Mouse (Mus musculus) stomach, embryonic 14.5 days (tissue): ENCODE data around the gene Srf. TPM values are rescaled to one million over a fixed set of nuclear protein-coding genes. Genes with fewer than 3 reads are reported as not detected.
"Not testable (repeated sequence)": the region's sequence is repeated elsewhere in the genome, so short reads cannot be mapped to it uniquely, and the experiment has no call there.

Experiments
- ATAC-seq: fragments of 200-750 bp; cut with Nextera tagmentation; 2 replicates; pipeline ENCODE4 v1.8.0; 2017; ENCODE audit warnings: low read depth, moderate TSS enrichment; ENCODE audit not compliant: insufficient number of reproducible peaks, insufficient read depth, low FRiP score
- H3K27ac ChIP-seq: fragments of 300-500 bp; sonication (generic); 2 replicates; pipeline ENCODE4 v1.5.1; 2014; ENCODE audit warnings: mild to moderate bottlenecking, low read length, moderate library complexity, mixed read lengths
- H3K27me3 ChIP-seq: fragments of 300-500 bp; sonication (generic); 2 replicates; pipeline ENCODE4 v1.6.1; 2014; ENCODE audit warnings: low read length, control low read depth, mixed read lengths; ENCODE audit not compliant: control insufficient read depth, insufficient read depth
- H3K36me3 ChIP-seq: fragments of 300-500 bp; sonication (generic); 2 replicates; pipeline ENCODE4 v1.6.1; 2014; ENCODE audit warnings: mild to moderate bottlenecking, control low read depth, low read length, moderate library complexity, mixed read lengths; ENCODE audit not compliant: control insufficient read depth, insufficient read depth
- H3K4me1 ChIP-seq: fragments of 300-500 bp; sonication (generic); 2 replicates; pipeline ENCODE4 v1.6.1; 2014; ENCODE audit warnings: low read length, control low read depth, mixed read lengths; ENCODE audit not compliant: control insufficient read depth, insufficient read depth
- H3K4me2 ChIP-seq: fragments of 300-500 bp; sonication (generic); replicated peaks from 2 replicates; pipeline ENCODE4 v1.6.1; 2014; ENCODE audit warnings: low read depth, low read length, control low read depth
- H3K4me3 ChIP-seq: fragments of 300-500 bp; sonication (generic); 2 replicates; pipeline ENCODE4 v1.5.1; 2014; ENCODE audit warnings: low read depth, low read length, control low read depth
- H3K9ac ChIP-seq: fragments of 300-500 bp; sonication (generic); replicated peaks from 2 replicates; pipeline ENCODE4 v1.6.1; 2014; ENCODE audit warnings: low read depth, mild to moderate bottlenecking, control low read depth, low read length, moderate library complexity, mixed read lengths
- H3K9me3 ChIP-seq: fragments of 300-500 bp; sonication (generic); 2 replicates; pipeline ENCODE4 v1.6.1; 2016; ENCODE audit warnings: low read depth, low read length, control low read depth; ENCODE audit not compliant: control insufficient read depth
- WGBS: fragments of 180-500 bp; shearing (Covaris S2); extraction: QIAGEN DNeasy Blood & Tissue Kit; methylation state at CpG from one replicate; pipeline ENCODE4 v1.1.7; 2014; 5-methylcytosine and 5-hydroxymethylcytosine counted together
- polyA plus RNA-seq: library from polyadenylated mRNA; unstranded; fragments of >200 nt; fragmentation: Nextera tagmentation; extraction: Ambion mirVana; gene quantifications from 2 replicates; pipeline ENCODE4 v1.2.1, GENCODE M21; 2014

Gene Srf
- polyA plus RNA-seq, 1 experiment from 2014 or later = 15.7 TPM

- no peak overlapping the region for H3K4me2 ChIP-seq
- no peak overlapping the region for H3K9ac ChIP-seq
- no peaks in the 10 kb centered on the region for H3K4me1 ChIP-seq
- H3K36me3 ChIP-seq = peaks cover 83% of the 10 kb centered on the region
- no peak for ATAC-seq
- H3K27ac ChIP-seq = no peak overlapping the region
- H3K27me3 ChIP-seq = no peaks in the 10 kb centered on the region
- H3K4me3 ChIP-seq = no peak overlapping the region
- no peaks in the 10 kb centered on the region for H3K9me3 ChIP-seq
- 62% methylated on average over 5 of the region's 5 CpGs for WGBS
Measured at GRCm38 (mm10) chr17:46578650-46579049, 22.7 kb upstream of the Srf start.

GRCm38 (mm10) chr17:46576070-46576469 lies 20.1 kb upstream of the Srf start:
- WGBS = 84% methylated on average over 13 of the region's 13 CpGs
- H3K36me3 ChIP-seq = peaks cover 85% of the 10 kb centered on the region
- no peaks in the 10 kb centered on the region for H3K27me3 ChIP-seq

GRCm38 (mm10) chr17:46574535-46574934 lies 18.6 kb upstream of the Srf start:
- no peaks in the 10 kb centered on the region for H3K9me3 ChIP-seq
- no peak overlapping the region for H3K4me3 ChIP-seq
- H3K4me2 ChIP-seq = no peak overlapping the region
- no peak overlapping the region for H3K9ac ChIP-seq
- H3K36me3 ChIP-seq = peaks cover 87% of the 10 kb centered on the region
- H3K4me1 ChIP-seq = no peaks in the 10 kb centered on the region
- no peak overlapping the region for H3K27ac ChIP-seq
- H3K27me3 ChIP-seq = no peaks in the 10 kb centered on the region
- ATAC-seq = no peak
- WGBS = 88% methylated on average over 7 of the region's 7 CpGs

More at GRCm38 (mm10) chr17:46576070-46576469, 20.1 kb upstream of the Srf start:
- Histone ChIP-seq H3K4me2 (no peak overlapping the region), H3K27ac (no peak overlapping the region), H3K4me1 (no peaks in the 10 kb centered on the region), H3K9me3 (no peaks in the 10 kb centered on the region), H3K4me3 (no peak overlapping the region), H3K9ac (0 out of 2 replicates have a peak overlapping the region, but pooled peaks have one; percentile 1)
- ATAC-seq = no peak

- ATAC-seq = no peak
- Histone ChIP-seq H3K36me3 (peaks cover 80% of the 10 kb centered on the region), H3K4me1 (no peaks in the 10 kb centered on the region), H3K27ac (0 out of 2 replicates have a peak overlapping the region, but pooled peaks have one; percentile 44), H3K27me3 (no peaks in the 10 kb centered on the region), H3K4me3 (no peak overlapping the region), H3K9ac (no peak overlapping the region), H3K4me2 (no peak overlapping the region), H3K9me3 (no peaks in the 10 kb centered on the region)
- 88% methylated on average over 11 of the region's 11 CpGs for WGBS
Measured at GRCm38 (mm10) chr17:46571005-46571404, 15.0 kb upstream of the Srf start.

GRCm38 (mm10) chr17:46559146-46559545 lies 3.2 kb upstream of the Srf start:
- peaks cover 4% of the 10 kb centered on the region; the same call in 1 of the 2 replicates for H3K4me1 ChIP-seq
- no peak overlapping the region for H3K27ac ChIP-seq
- peaks cover 10% of the 10 kb centered on the region for H3K36me3 ChIP-seq
- no peaks in the 10 kb centered on the region for H3K9me3 ChIP-seq
- no peaks in the 10 kb centered on the region for H3K27me3 ChIP-seq
- 92% methylated on average over 6 of the region's 6 CpGs for WGBS
- no peak for ATAC-seq
- H3K9ac ChIP-seq = no peak overlapping the region
- H3K4me2 ChIP-seq = no peak overlapping the region
- H3K4me3 ChIP-seq = no peak overlapping the region

GRCm38 (mm10) chr17:46558151-46558550 lies 2.2 kb upstream of the Srf start:
- no peak overlapping the region for H3K27ac ChIP-seq

GRCm38 (mm10) chr17:46557321-46557720 lies 1.3 kb upstream of the Srf start:
- peak overlapping the region; percentile 67 for H3K4me2 ChIP-seq
- H3K36me3 ChIP-seq, H3K9ac ChIP-seq, H3K27me3 ChIP-seq, ATAC-seq, H3K4me3 ChIP-seq, H3K9me3 ChIP-seq: not testable (repeated sequence)
- peaks cover 16% of the 10 kb centered on the region for H3K4me1 ChIP-seq
- H3K27ac ChIP-seq = peak overlapping the region; percentile 97

More at GRCm38 (mm10) chr17:46558151-46558550, 2.2 kb upstream of the Srf start:
- H3K9ac ChIP-seq = no peak overlapping the region
- WGBS = 82% methylated on average over 5 of the region's 5 CpGs
- no peak overlapping the region for H3K4me3 ChIP-seq
- no peak overlapping the region for H3K4me2 ChIP-seq
- ATAC-seq = no peak
- peaks cover 12% of the 10 kb centered on the region for H3K4me1 ChIP-seq
- H3K36me3 ChIP-seq = no peaks in the 10 kb centered on the region; the same call in 1 of the 2 replicates
- no peaks in the 10 kb centered on the region for H3K27me3 ChIP-seq
- H3K9me3 ChIP-seq = no peaks in the 10 kb centered on the region

- H3K9ac ChIP-seq = peak overlapping the region; percentile 37; the same call in 1 of the 2 replicates
- H3K36me3 ChIP-seq = peaks cover 9% of the 10 kb centered on the region; the same call in 1 of the 2 replicates
- peak overlapping the region; percentile 97 for H3K27ac ChIP-seq
- no peaks in the 10 kb centered on the region for H3K9me3 ChIP-seq
- H3K4me1 ChIP-seq = peaks cover 19% of the 10 kb centered on the region
- H3K27me3 ChIP-seq = no peaks in the 10 kb centered on the region
- peak overlapping the region; percentile 98 for H3K4me3 ChIP-seq
- WGBS = 0% methylated on average over 11 of the region's 11 CpGs
- peak overlapping the region; percentile 67 for H3K4me2 ChIP-seq
- peak; percentile 7; the same call in 1 of the 2 replicates for ATAC-seq
Measured at GRCm38 (mm10) chr17:46556584-46556945, 590 bp upstream of the Srf start.
